Mouse (Mus musculus) thymus, adult 18-20 months (tissue): ENCODE results near the gene Gjd3.
"Not testable (repeated sequence)": the region's sequence is repeated elsewhere in the genome, so short reads cannot be mapped to it uniquely, and the experiment has no call there.

Source experiments
- DNase-seq, 2 experiments: peaks; one replicate each; pipeline ENCODE4 v3.0.0; 2022; ENCODE audit warnings: mixed read lengths in 2 of 2

Gene Gjd3

GRCm38 (mm10) chr11:98943741-98944461 is 38.9 kb downstream of the Gjd3 start:
- no peak for DNase-seq

GRCm38 (mm10) chr11:98942923-98943641 is 39.7 kb downstream of the Gjd3 start:
- peak in 1 of 2 experiments; percentile 58 for DNase-seq

GRCm38 (mm10) chr11:98942555-98942922 is 40.3 kb downstream of the Gjd3 start:
- DNase-seq = no peak

GRCm38 (mm10) chr11:98941826-98942550 is 40.8 kb downstream of the Gjd3 start:
- DNase-seq = peak; percentile 80 to 92

- DNase-seq = no peak
Observed at GRCm38 (mm10) chr11:98941341-98941825, 41.4 kb downstream of the Gjd3 start.

- DNase-seq = no peak
Observed at GRCm38 (mm10) chr11:98940776-98941175, 42.0 kb downstream of the Gjd3 start.

GRCm38 (mm10) chr11:98939953-98940641 is 42.7 kb downstream of the Gjd3 start:
- DNase-seq = peak in 1 of 2 experiments; percentile 47

- DNase-seq = peak; percentile 57 to 80
Observed at GRCm38 (mm10) chr11:98939084-98939952, 43.5 kb downstream of the Gjd3 start.

GRCm38 (mm10) chr11:98938701-98939083 is 44.1 kb downstream of the Gjd3 start:
- DNase-seq = no peak

- peak; percentile 62 to 72 for DNase-seq
Observed at GRCm38 (mm10) chr11:98937914-98938694, 44.7 kb downstream of the Gjd3 start.

- DNase-seq = peak; percentile 80 to 83
Observed at GRCm38 (mm10) chr11:98937410-98937913, 45.4 kb downstream of the Gjd3 start.

GRCm38 (mm10) chr11:98936606-98937409 is 46.0 kb downstream of the Gjd3 start:
- no peak for DNase-seq

- no peak for DNase-seq
Observed at GRCm38 (mm10) chr11:98936170-98936569, 46.6 kb downstream of the Gjd3 start.

GRCm38 (mm10) chr11:98935123-98935522 is 47.7 kb downstream of the Gjd3 start:
- no peak for DNase-seq

- DNase-seq = no peak
Observed at GRCm38 (mm10) chr11:98934367-98934766, 48.4 kb downstream of the Gjd3 start.

GRCm38 (mm10) chr11:98933847-98934246 is 49.0 kb downstream of the Gjd3 start:
- not testable (repeated sequence) for DNase-seq

- DNase-seq = peak in 1 of 2 experiments; percentile 54
Observed at GRCm38 (mm10) chr11:98933151-98933550, 49.7 kb downstream of the Gjd3 start.

- DNase-seq = no peak
Observed at GRCm38 (mm10) chr11:98932293-98933091, 50.3 kb downstream of the Gjd3 start.
